Mouse (Mus musculus): ENCODE measurements around the gene Sco1. TPM values are rescaled to one million over a fixed set of nuclear protein-coding genes. Genes with fewer than 3 reads are reported as not detected.

The Sco1 gene
- polyA plus RNA-seq, 1 experiment from 2014 or later, result 12.4 TPM

GRCm38 (mm10) chr11:67114901-67115300 is 62.4 kb downstream of the Sco1 start:
- no peak for DNase-seq (ENCODE audit: low spot score)

Small RNAs within 50 kb of the gene (microRNA-seq; reads per million reads assigned to microRNA genes)
- not detected for gene Mir6923 (ENCODE audit: borderline number of aligned reads)

Other genes with a start within 250 kb of the Sco1 start
- gene Pirt, start 140.7 kb upstream of the Sco1 start, polyA plus RNA-seq (2015; fragmentation: Nextera tagmentation; extraction: Ambion mirVana), result not detected in 2 replicates
- 0.23 TPM in 1 of 2 replicates, not detected in the other for gene Tmem238l, start 96.0 kb upstream of the Sco1 start, polyA plus RNA-seq (2015; fragmentation: Nextera tagmentation; extraction: Ambion mirVana)
- 0.50 and 0.60 TPM in 2 replicates for gene Tmem220, start 27.5 kb upstream of the Sco1 start, polyA plus RNA-seq (2015; fragmentation: Nextera tagmentation; extraction: Ambion mirVana)
- gene Adprm, start 76 bp upstream of the Sco1 start, polyA plus RNA-seq (2015; fragmentation: Nextera tagmentation; extraction: Ambion mirVana), result 42.4 and 47.7 TPM in 2 replicates
- 0.22 and 0.35 TPM in 2 replicates for gene Myh3, start 25.6 kb downstream of the Sco1 start, polyA plus RNA-seq (2015; fragmentation: Nextera tagmentation; extraction: Ambion mirVana)
- gene Myh2, start 118.4 kb downstream of the Sco1 start, polyA plus RNA-seq (2015; fragmentation: Nextera tagmentation; extraction: Ambion mirVana), result 0.05 TPM in 1 of 2 replicates, not detected in the other
- gene Myh1, start 147.4 kb downstream of the Sco1 start, polyA plus RNA-seq (2015; fragmentation: Nextera tagmentation; extraction: Ambion mirVana), result 0.33 and 0.41 TPM in 2 replicates
- gene Myh4, start 185.4 kb downstream of the Sco1 start, polyA plus RNA-seq (2015; fragmentation: Nextera tagmentation; extraction: Ambion mirVana), result 0.31 and 0.40 TPM in 2 replicates
- 0.46 and 0.81 TPM in 2 replicates for gene Myh8, start 224.5 kb downstream of the Sco1 start, polyA plus RNA-seq (2015; fragmentation: Nextera tagmentation; extraction: Ambion mirVana)